Mouse (Mus musculus): ENCODE results near the gene Cacng4.

Cacng4 gene

GRCm38 (mm10) chr11:107720264-107721021 is 73.9 kb downstream of the Cacng4 start:
- DNase-seq (ENCODE audit: low read depth, low spot score) = no peak

GRCm38 (mm10) chr11:107716332-107716938 is 77.9 kb downstream of the Cacng4 start, which contains the start of gene Cacng1:
Gene Cacng1, minus strand, starts transcription at chr11:107716522.
- DNase-seq (ENCODE audit: low read depth, low spot score) = no peak

DNA sequence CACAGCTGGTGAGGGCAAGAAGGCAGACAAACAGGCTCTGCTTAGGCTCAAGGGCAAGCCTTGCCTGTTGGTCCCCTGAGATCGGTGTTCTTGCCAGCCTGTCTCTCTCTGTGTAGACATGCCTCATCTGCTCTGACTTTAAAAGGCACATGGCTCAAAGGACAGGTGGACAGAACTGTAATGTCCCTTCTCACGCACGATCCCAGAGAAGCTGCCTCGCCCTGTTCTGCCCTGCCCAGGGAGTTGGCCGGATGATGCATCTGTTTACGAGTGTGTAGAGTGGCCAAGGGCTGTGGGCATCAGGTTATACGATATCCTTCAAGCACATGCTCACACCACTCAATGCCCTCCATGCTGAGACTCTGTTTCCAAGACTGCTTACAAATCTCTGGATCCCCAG is 80.0 kb downstream of the Cacng4 start:
- no peak for DNase-seq (ENCODE audit: low read depth, low spot score)

DNA sequence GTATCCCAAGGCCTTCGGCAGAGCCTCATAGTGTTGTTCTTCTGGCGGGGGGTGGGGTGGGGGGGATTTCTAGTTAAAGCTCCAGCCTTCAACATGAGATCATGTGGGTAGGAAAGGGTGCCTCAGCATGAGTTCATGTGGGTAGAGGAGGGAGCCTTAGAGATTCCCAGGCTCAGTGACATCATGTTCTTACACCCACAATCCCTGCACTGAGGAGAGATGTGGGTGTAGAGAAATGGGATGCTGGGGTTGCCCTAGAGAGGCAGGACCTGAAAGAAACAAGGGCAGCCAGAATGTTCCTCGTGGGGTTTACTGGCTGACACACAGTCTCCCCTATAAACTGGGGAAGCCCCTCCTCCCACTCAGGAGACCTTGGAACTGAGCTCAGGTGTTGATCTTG is 84.0 kb downstream of the Cacng4 start:
- DNase-seq (ENCODE audit: low read depth, low spot score) = no peak

GRCm38 (mm10) chr11:107707897-107708610 is 86.3 kb downstream of the Cacng4 start:
- no peak for DNase-seq (ENCODE audit: low read depth, low spot score)

DNA sequence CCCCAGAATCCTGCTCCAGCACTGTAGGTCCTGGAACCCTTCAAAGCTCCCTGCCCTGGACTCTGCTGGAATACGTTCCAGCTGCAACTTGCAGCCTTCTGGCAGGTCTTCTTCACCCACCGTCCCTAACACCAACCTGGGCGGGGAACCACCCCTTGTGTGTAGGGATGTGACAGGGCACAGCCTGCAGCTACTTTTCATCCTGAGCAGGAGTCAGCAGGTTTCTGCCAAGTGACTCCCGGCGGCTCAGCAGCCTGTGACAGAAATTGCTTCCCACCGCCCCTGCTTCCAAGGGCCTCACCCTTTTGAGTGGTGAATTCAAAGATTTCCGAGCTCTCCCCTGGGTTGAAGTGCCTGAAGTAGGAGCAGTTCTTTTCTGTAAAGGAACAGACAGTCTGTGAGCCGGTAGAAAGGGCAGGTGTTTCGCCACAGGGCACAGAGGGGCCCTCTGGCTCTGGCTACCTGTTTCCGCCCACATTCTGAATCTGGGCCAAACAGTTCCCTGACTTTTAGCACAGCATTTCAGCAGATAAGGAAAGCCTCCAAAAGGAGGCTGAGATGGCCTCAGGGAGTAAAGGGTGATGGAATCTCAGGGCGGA is 88.8 kb downstream of the Cacng4 start:
- DNase-seq (ENCODE audit: low read depth, low spot score) = no peak

DNA sequence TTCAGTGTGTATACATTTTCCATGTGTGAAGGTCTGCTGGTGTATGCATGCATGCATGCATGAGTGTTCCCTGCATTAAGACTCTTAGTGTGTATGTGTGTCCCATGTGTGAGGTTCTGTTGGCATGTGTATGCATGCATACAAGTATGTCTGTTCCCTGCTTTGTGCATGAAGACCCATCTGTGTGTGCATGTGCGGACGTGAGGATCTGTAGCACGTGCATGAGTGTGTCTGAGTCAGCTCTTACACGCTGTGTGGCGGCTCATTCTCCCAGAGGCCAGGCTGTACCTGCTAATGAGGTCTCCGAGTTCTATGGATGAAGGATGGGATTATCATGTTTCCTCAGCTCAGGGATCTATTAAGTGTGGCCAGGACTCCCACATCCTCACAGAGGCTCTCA is 89.3 kb downstream of the Cacng4 start:
- DNase-seq (ENCODE audit: low read depth, low spot score) = no peak

DNA sequence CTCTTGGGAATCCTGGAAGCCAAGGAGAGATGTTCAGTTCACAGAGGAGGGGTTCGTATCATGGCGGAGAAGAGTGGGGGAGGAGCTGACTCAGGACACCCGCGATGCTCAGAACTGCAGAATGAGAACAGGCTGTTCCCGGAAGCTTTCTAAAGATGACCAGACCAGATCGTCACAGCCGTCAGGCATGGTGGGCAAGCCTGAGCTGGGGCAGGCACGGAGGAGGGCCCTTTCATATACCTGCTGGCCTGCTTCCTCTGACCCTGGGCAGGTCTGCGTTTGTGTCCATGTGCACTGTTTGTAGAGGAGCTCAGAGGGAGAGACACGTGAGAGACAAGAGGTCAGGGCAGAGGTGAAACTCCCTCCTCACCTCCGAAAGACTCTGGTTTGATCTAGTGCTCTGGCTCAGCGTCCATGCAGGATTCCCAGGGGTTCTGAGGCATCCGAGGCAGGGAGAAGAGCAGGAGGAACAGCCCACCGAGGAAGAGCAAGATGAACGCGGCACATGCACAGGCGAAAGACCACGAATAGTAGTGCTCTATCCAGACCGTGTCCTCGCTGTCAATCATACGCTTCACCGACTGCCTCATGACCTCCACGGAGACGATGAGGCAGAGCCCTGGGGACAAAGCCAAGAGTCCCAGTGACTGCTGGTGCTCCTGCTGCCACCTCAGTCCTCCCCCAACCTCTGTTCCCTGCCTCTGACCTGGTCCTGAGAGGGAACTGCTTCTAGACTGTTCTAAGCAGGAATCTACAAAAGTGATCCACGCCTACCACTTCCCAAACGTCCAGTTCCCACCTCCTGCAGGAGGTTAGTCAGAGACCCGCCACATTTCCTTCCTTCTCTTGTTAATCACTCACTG is 90.9 kb downstream of the Cacng4 start:
- no peak for DNase-seq (ENCODE audit: low read depth, low spot score)

- no peak for DNase-seq (ENCODE audit: low read depth, low spot score)
These were observed 94.4 kb downstream of the Cacng4 start for GRCm38 (mm10) chr11:107699967-107700366.

GRCm38 (mm10) chr11:107693338-107693737 is 101.0 kb downstream of the Cacng4 start:
- no peak for DNase-seq (ENCODE audit: low read depth, low spot score)

- no peak for DNase-seq (ENCODE audit: low read depth, low spot score)
These were observed 102.8 kb downstream of the Cacng4 start for GRCm38 (mm10) chr11:107691569-107691968.

DNA sequence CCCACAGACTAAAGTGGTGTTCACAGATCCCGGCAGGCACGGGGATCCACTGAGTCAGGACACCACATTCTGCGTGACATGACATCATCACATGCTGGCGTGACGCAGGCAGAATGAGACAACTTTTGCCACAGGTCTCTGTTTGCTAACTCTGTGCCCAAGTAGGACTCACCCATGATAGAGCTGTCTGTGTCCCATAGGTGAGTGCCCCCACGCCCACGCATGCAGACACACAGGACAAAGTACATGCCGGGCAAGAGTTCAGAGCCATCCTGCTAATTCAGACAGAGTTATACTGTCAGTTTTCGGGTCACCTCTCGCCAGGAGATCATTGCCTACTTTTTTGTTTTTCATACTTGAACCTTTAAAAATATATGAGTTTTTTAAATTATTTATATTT is 105.9 kb downstream of the Cacng4 start:
- DNase-seq (ENCODE audit: low read depth, low spot score) = no peak

- no peak for DNase-seq (ENCODE audit: low read depth, low spot score)
These were observed 108.1 kb downstream of the Cacng4 start for GRCm38 (mm10) chr11:107686290-107686689.

DNA sequence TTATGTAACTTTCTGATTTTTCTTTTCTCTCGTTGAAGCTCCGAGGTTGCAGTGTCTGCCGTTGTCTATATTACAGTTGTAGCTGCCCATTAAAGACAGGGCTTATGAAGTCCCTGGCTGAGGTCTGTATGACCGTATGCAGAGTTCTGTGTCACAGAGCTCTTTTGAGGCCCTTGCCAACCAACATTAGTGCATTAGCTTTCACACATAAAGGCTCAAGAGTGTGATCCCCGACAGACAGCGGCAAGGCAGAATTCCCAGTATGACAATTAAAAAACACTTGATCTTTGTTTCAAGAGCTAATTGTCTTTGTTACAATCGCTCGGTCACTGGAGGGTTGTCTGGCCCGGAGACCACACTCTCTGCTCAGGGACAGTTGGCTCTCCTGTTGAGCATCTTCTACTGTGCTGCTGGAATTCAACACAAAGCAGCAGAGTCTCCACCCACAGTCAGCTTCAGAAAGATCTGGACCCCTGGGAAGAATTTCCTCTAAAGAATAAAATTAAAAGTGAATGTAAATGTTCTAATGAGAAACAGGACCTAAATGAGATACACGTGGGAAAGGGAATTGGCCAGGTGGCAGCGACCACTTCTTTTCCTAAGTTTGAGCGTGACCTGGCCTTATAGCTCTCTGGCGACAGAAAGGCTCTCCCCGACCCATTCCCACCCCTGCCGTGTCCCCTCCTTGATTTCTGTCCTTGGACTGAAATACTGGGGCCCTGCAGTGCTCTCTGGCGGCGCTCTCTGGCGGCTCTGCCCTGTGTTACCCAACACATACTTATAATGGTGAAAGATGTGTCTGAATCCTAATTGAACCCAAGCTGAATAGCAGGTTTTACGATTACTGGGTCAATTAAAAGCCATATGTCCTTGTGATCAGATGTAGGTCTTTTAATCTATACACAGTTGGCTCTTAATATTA is 110.6 kb downstream of the Cacng4 start:
- DNase-seq (ENCODE audit: low read depth, low spot score) = no peak

GRCm38 (mm10) chr11:107682694-107683355 is 111.5 kb downstream of the Cacng4 start:
- DNase-seq (ENCODE audit: low read depth, low spot score) = no peak
